Mouse (Mus musculus) E14TG2a.4 (cell line): ENCODE data around the gene Fbxo41.

ENCODE experiments used
- CTCF ChIP-seq: conservative IDR thresholded peaks from 2 replicates; pipeline ENCODE4 v1.5.1; 2014; ENCODE audit warnings: low read length
- POU5F1 ChIP-seq: IDR thresholded peaks from 2 replicates; pipeline ENCODE4 v1.6.1; 2014; ENCODE audit warnings: low read length, borderline replicate concordance

GRCm38 (mm10) chr6:85547642-85548041 is 44.8 kb upstream of the Fbxo41 start:
- TF ChIP-seq CTCF, result no peak
- no peak for TF ChIP-seq POU5F1
